ENCODE assay signal across 24 mouse cellular contexts in genomic region chr16:59047579-59047978, GRCm38 (mm10). TPM values are rescaled to one million over a fixed set of nuclear protein-coding genes. Genes with fewer than 3 reads are reported as not detected.
DNase-seq lines count a peak whose midpoint lies in the region; ATAC-seq and TF ChIP-seq lines count a peak whose summit lies in the region.
"Had no signal": no experiment of that assay in that cellular context is flagged by ENCODE, and none has a peak within 500 bp of the region (broad histone marks: within the 10 kb centered on the region; RNA-seq: fewer than 3 reads in every experiment).

No protein-coding gene starts in this region.

- no peak overlapping the region for H3K4me2 ChIP-seq in intestine, embryonic 15.5 days (replicated peaks)
- no peak overlapping the region for H3K4me2 ChIP-seq in intestine, embryonic 16.5 days (ENCODE audit: low read depth, low read length)
- H3K4me2 ChIP-seq in intestine, postnatal 0 days (replicated peaks; ENCODE audit: low read depth) = no peak overlapping the region

- no peaks in the 10 kb centered on the region for H3K9me3 ChIP-seq in intestine, embryonic 15.5 days
- H3K9me3 ChIP-seq in intestine, embryonic 16.5 days (ENCODE audit: control insufficient read depth, low read length) = no peaks in the 10 kb centered on the region
- no peaks in the 10 kb centered on the region for H3K9me3 ChIP-seq in intestine, postnatal 0 days (ENCODE audit: control insufficient read depth)
- H3K9me3 ChIP-seq: G1E had no signal

- no peak overlapping the region for H3K9ac ChIP-seq in intestine, embryonic 15.5 days
- no peak overlapping the region for H3K9ac ChIP-seq in intestine, embryonic 16.5 days (ENCODE audit: low read depth, low read length)
- no peak overlapping the region for H3K9ac ChIP-seq in intestine, postnatal 0 days (ENCODE audit: low read depth, low read length)

- TF ChIP-seq CTCF in intestine, postnatal 0 days (IDR thresholded peaks at IDR 0.05; ENCODE audit: low read depth) = no peak

- H3K36me3 ChIP-seq in intestine, embryonic 15.5 days = no peaks in the 10 kb centered on the region
- no peaks in the 10 kb centered on the region for H3K36me3 ChIP-seq in intestine, embryonic 16.5 days (ENCODE audit: control insufficient read depth, insufficient read depth, low read length)
- no peaks in the 10 kb centered on the region for H3K36me3 ChIP-seq in intestine, postnatal 0 days (ENCODE audit: control insufficient read depth, insufficient read depth)
- H3K36me3 ChIP-seq: G1E had no signal

- no peak for DNase-seq in urinary bladder, adult 18-20 months (ENCODE audit: low spot score in 2 of 2)
- DNase-seq in adrenal gland, adult (ENCODE audit: inconsistent age in 2 of 2, low spot score in 1 of 2) = no peak
- DNase-seq in embryo, embryonic 11 days = no peak
- DNase-seq: adrenal gland, adult 2 months; adrenal gland, adult 8-10 months; adrenal gland, postnatal 10 days; adrenal gland, postnatal 14 days; adrenal gland, postnatal 25 days; adrenal gland, postnatal 36 days; B cell, adult 2 months; cerebellum, adult 11 months; cerebellum, adult 11-12 months; cerebellum, adult 18-20 months; cerebellum, adult 2 months had no signal

- 61% methylated on average over 4 of the region's 4 CpGs for WGBS in intestine, embryonic 15.5 days
- 59% methylated on average over 4 of the region's 4 CpGs for WGBS in intestine, embryonic 16.5 days
- 44% methylated on average over 4 of the region's 4 CpGs for WGBS in intestine, postnatal 0 days

- H3K4me1 ChIP-seq in intestine, embryonic 15.5 days (replicated peaks) = no peaks in the 10 kb centered on the region
- H3K4me1 ChIP-seq in intestine, embryonic 16.5 days (ENCODE audit: control insufficient read depth, insufficient read depth, low read length) = no peaks in the 10 kb centered on the region
- no peaks in the 10 kb centered on the region for H3K4me1 ChIP-seq in intestine, postnatal 0 days (replicated peaks; ENCODE audit: control insufficient read depth, insufficient read depth, low read length)

- no peak overlapping the region for H3K4me3 ChIP-seq in intestine, embryonic 15.5 days (replicated peaks)
- H3K4me3 ChIP-seq in intestine, embryonic 16.5 days (ENCODE audit: low read length) = no peak overlapping the region
- H3K4me3 ChIP-seq in intestine, postnatal 0 days (ENCODE audit: low read depth, low read length) = no peak overlapping the region

- no peak overlapping the region for H3K27ac ChIP-seq in intestine, embryonic 15.5 days
- no peak overlapping the region; the same call in 1 of the 2 replicates for H3K27ac ChIP-seq in intestine, embryonic 16.5 days (ENCODE audit: low read length)
- H3K27ac ChIP-seq in intestine, postnatal 0 days (ENCODE audit: low read depth, low read length) = peak overlapping the region; percentile 41; the same call in 1 of the 2 replicates

- no peaks in the 10 kb centered on the region for H3K27me3 ChIP-seq in intestine, embryonic 15.5 days (replicated peaks)
- no peaks in the 10 kb centered on the region for H3K27me3 ChIP-seq in intestine, embryonic 16.5 days (replicated peaks; ENCODE audit: control insufficient read depth, insufficient read depth, low read length)
- no peaks in the 10 kb centered on the region for H3K27me3 ChIP-seq in intestine, postnatal 0 days (replicated peaks; ENCODE audit: control insufficient read depth, insufficient read depth, low read length)
- H3K27me3 ChIP-seq: CH12.LX, Patski had no signal

- ATAC-seq in intestine, embryonic 15.5 days = peak; percentile 82
- peak; percentile 86 for ATAC-seq in intestine, embryonic 16.5 days
- ATAC-seq in intestine, postnatal 0 days = peak; percentile 92
- ATAC-seq: activated CD4-positive, CD25-positive, alpha-beta regulatory T cell, adult 4 months; CD4-positive, CD25-positive, alpha-beta regulatory T cell, adult 4 months; Patski had no signal

RNA-seq across cellular contexts. Expression of gene Olfr187, which starts 8.0 kb away (rescaled TPM):
- not detected in 2 replicates for polyA plus RNA-seq in intestine, embryonic 15.5 days (2015; fragmentation: Nextera tagmentation; extraction: Ambion mirVana)
- polyA plus RNA-seq in intestine, embryonic 16.5 days (2015; fragmentation: Nextera tagmentation; extraction: Ambion mirVana) = not detected in 2 replicates
- polyA plus RNA-seq in intestine, postnatal 0 days (2015; fragmentation: Nextera tagmentation; extraction: Ambion mirVana) = not detected in 2 replicates
- polyA plus RNA-seq: activated CD4-positive, CD25-positive, alpha-beta regulatory T cell, adult 4 months; adrenal gland, adult 2 months; brain, embryonic 14.5 days; C2C12; CD4-positive, CD25-positive, alpha-beta regulatory T cell, adult 4 months; cerebellum, adult 2 months; G1E; Patski had no signal

RNA-seq across cellular contexts. Expression of gene Olfr186, which starts 17.5 kb away (rescaled TPM):
- not detected in 2 replicates for polyA plus RNA-seq in intestine, embryonic 15.5 days (2015; fragmentation: Nextera tagmentation; extraction: Ambion mirVana)
- polyA plus RNA-seq in intestine, embryonic 16.5 days (2015; fragmentation: Nextera tagmentation; extraction: Ambion mirVana) = not detected in 2 replicates
- polyA plus RNA-seq in intestine, postnatal 0 days (2015; fragmentation: Nextera tagmentation; extraction: Ambion mirVana) = not detected in 2 replicates
- polyA plus RNA-seq: adrenal gland, adult 2 months; brain, embryonic 14.5 days; C2C12; CD4-positive, CD25-positive, alpha-beta regulatory T cell, adult 4 months; cerebellum, adult 2 months; G1E; Patski had no signal

RNA-seq across cellular contexts. Expression of gene Olfr190, which starts 30.2 kb away (rescaled TPM):
- not detected in 2 replicates for polyA plus RNA-seq in intestine, embryonic 15.5 days (2015; fragmentation: Nextera tagmentation; extraction: Ambion mirVana)
- polyA plus RNA-seq in intestine, embryonic 16.5 days (2015; fragmentation: Nextera tagmentation; extraction: Ambion mirVana) = not detected in 2 replicates
- 0.03 and 0.07 TPM in 2 replicates for polyA plus RNA-seq in intestine, postnatal 0 days (2015; fragmentation: Nextera tagmentation; extraction: Ambion mirVana)
- polyA plus RNA-seq: activated CD4-positive, CD25-positive, alpha-beta regulatory T cell, adult 4 months; adrenal gland, adult 2 months; brain, embryonic 14.5 days; C2C12; cerebellum, adult 2 months; G1E; Patski had no signal

RNA-seq across cellular contexts. Expression of gene Olfr191, which starts 42.0 kb away (rescaled TPM):
- polyA plus RNA-seq in intestine, embryonic 15.5 days (2015; fragmentation: Nextera tagmentation; extraction: Ambion mirVana) = not detected in 2 replicates
- not detected in 2 replicates for polyA plus RNA-seq in intestine, embryonic 16.5 days (2015; fragmentation: Nextera tagmentation; extraction: Ambion mirVana)
- not detected in 2 replicates for polyA plus RNA-seq in intestine, postnatal 0 days (2015; fragmentation: Nextera tagmentation; extraction: Ambion mirVana)
- polyA plus RNA-seq: activated CD4-positive, CD25-positive, alpha-beta regulatory T cell, adult 4 months; adrenal gland, adult 2 months; brain, embryonic 14.5 days; C2C12; CD4-positive, CD25-positive, alpha-beta regulatory T cell, adult 4 months; cerebellum, adult 2 months; G1E; Patski had no signal

RNA-seq across cellular contexts. Expression of gene Olfr183, which starts 52.4 kb away (rescaled TPM):
- polyA plus RNA-seq in intestine, embryonic 15.5 days (2015; fragmentation: Nextera tagmentation; extraction: Ambion mirVana) = not detected in 2 replicates
- polyA plus RNA-seq in intestine, embryonic 16.5 days (2015; fragmentation: Nextera tagmentation; extraction: Ambion mirVana) = not detected in 2 replicates
- polyA plus RNA-seq in intestine, postnatal 0 days (2015; fragmentation: Nextera tagmentation; extraction: Ambion mirVana) = not detected in 2 replicates
- polyA plus RNA-seq: adrenal gland, adult 2 months; brain, embryonic 14.5 days; C2C12; CD4-positive, CD25-positive, alpha-beta regulatory T cell, adult 4 months; cerebellum, adult 2 months; G1E; Patski had no signal
